Mouse (Mus musculus): ENCODE measurements around the gene Pde4a.

The Pde4a gene

DNA sequence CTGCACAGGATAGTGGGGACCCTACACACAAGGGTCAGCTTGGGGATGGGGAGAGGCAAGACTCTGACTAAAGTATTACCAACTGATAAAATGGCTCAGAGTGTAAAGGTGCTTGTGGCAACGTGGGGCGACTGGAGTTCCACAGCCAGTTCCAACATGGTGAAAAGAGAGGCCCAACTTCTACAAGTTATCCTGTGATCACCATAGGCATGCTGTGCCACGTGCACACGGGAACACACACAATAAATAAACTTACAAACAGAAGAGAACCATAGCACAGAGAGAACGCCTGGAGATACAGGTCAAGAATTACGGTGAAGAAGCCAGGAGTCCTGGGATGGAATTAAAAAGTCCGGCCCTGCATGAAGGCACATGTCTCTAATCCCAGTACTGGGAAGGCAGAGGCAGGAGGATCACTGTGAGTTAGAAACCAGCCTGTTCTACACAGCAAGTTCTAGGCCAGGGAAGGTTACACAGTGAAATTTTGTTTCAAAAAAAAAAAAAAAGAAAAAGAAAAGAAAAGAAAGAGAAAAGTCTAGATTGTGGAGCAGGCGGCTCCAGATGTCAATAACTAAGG lies 16.3 kb upstream of the Pde4a start:
- DNase-seq (ENCODE audit: low spot score): no peak

DNA sequence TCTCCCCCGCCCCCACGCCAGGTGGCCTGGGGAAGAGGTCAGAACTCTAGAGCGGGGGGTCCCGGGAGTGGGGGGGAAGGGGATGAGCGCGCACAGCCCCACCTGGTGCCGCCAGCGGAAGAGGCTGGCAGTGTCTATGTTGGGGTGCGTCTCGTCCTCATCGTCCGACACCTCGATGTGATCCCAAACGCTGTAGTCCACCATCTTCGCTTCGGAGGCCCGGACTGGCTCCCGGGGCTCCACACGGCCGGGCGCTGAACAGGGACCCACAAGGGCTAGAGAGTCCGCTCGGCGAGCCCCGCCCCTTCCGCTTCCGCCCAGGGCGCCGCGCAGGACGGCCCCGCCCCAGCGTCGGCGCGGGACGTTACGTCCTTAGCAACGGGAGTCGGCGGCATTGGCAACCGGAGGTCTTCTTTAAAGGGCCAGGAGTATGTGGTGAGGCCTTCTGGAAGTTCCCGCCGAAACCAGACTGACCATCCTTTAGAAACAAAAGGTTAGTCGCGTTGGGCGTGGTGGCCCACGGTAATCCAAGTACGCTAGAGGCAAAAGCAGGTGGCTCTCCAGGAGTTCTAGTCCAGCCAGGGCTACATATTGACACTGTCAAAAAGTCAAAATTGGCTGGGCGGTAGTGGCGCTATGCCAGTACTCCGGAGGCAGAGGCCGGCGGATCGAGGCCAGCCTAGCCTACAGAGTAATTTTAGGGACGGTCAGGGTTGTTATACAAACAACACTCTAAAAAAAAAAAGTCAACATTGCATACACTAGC lies 15.7 kb upstream of the Pde4a start, which contains the start of gene Cdc37:
Gene Cdc37, minus strand, starts transcription at position 329 of the 766 bp plus-strand sequence.
- DNase-seq (ENCODE audit: low spot score): peak; percentile 86

DNA sequence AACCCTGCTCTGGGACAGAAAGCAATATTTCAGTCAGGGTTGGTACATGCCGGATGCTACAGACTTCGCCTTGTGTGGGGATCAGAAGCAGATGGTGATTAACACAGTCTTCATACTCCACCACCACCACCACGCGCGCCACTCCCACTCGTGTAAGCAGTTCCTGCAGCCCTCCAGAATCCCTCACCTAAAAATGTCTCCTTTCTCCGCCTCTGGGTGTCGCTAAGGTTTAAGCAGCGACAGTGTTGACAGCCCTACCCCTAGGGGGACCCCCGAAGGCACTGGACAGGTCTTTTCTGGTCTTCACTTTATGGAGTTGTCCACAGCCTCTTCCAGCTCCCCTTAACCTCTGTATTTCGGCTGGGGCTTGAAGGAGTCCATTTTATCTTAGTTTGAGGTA lies 12.8 kb upstream of the Pde4a start:
- no peak for DNase-seq (ENCODE audit: low spot score)

DNA sequence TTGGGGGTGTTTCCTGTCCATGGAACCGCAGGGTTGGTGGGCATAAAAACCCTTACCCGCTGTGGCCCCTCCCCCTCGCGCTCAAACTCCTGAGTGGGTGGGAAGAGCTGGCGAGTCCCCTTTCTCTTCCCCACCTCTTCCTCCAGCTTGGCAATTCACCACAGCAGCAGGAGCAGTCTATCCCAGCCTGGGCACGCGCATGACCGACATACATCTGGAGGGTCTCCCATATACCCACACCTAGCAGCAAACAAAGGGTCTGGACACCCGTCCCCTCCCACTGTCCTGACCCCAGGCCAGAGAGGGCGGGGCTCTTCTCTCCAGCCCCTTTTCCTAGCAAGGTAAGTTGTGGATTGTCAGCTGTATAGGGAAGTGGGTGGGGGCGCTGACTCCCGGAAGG lies 12.2 kb upstream of the Pde4a start:
- DNase-seq (ENCODE audit: low spot score): no peak

DNA sequence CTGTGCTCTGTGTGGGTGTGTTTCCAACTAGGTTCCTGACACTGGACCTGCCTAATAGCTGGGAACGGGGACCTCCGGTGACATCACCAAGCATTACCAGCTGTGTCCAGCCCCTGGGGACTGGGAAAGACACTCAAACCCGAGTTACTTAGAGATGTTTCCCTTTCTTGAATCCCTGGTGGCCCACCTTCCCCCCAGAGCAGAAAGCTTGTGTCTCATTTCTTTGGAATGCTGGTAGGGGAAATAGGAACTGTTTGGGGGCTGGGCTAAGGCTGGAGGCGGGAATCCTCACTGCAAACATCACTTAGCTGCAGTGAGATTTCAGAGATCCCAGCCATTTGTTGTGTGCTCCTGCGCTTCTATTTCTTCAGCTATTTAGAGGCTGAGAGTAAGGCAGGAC lies 11.7 kb upstream of the Pde4a start:
- no peak for DNase-seq (ENCODE audit: low spot score)

DNA sequence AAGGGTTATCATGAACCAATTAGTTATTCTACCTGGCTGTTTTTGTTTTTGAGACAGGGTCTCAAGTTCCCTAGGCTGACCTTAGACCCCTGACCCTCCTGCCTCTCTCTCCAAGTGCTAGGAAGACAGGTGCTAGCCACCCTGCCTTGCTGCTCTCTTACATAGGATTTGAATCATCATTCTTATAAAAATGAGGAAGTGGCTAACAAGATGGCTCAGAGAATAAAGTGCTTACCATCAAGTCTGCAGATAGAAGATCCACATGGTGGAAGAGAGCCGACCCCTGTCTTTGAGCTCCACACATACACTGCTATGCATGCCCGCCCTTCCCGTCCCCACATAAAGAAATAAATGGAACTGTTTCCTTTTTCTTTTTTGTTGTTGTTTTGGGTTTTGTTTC lies 10.7 kb upstream of the Pde4a start:
- no peak for DNase-seq (ENCODE audit: low spot score)

DNA sequence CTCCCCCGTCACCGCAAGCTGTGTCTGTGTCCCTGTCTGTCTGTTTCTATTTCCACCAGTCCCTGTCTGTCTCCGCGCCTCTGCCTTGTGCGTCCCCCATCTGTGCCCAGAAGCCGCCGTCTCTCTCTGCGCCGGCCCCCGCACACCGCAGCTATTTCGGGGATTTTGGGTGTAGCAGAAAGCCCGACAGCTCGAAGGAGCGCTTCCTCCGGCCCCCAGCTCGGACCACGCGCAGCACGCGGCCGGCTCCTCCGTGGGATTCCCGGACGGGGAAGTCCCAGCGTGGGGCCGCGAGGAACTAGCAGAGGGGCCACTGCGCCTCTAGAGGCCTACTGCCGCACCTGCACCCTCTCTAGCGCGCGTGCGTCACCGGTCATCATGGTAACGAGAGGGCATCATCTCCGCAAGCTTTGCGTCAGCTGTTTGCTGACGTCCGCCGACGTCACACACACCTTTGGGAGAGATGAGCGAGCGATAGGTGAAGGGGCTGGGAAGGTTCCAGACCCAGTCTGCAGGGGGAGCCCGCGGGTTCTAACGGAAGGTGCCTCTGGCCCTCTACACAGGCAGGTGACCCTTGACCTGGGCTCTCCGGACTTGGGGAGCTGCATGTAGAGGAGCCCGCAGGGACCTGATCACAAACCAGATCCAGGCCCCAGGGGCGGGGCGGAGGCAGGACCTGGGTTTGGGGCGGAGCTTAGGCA lies 4.2 kb upstream of the Pde4a start:
- peak; percentile 80 for DNase-seq (ENCODE audit: low spot score)

DNA sequence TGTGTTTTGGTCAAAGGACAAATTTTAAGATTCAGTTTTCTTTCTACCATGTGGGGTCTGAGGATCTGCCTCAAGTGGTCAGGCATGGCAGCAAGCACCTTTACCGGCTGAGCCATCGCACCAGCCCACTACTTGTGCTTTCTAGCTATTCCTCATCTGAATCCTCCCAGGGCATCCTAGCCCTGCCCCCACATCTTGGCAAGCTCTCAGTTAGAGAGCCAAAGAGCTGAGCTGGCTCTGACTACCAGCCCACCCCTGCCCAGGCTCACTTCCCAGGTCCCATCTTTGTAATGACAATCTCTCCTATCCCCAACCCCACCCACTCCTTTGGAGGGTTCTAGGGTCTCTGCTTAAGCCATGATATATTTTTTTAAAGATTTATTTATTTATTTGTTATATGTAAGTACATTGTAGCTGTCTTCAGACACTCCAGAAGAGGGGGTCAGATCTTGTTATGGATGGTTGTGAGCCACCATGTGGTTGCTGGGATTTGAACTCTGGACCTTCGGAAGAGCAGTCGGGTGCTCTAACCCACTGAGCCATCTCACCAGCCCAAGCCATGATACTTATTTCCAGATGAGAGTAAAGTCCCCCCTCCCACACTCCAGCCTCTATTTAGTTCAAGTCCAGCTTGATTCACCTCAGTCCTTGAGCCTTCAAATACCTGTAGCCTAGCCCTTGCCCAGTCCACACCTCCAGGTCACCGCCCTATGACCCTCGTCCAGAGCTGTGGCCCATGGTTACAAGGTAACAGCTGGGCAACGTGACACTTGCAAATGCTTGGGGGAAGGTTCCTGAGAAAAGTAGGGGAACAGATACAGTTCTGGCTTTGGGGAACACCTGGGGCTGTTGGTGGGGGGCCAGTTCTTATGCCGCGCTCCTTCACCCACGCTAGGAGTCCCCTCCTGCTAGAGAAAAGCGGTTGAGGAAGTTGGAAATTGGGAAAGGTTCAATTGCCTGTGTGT lies 2.1 kb upstream of the Pde4a start:
- no peak for DNase-seq (ENCODE audit: low spot score)

DNA sequence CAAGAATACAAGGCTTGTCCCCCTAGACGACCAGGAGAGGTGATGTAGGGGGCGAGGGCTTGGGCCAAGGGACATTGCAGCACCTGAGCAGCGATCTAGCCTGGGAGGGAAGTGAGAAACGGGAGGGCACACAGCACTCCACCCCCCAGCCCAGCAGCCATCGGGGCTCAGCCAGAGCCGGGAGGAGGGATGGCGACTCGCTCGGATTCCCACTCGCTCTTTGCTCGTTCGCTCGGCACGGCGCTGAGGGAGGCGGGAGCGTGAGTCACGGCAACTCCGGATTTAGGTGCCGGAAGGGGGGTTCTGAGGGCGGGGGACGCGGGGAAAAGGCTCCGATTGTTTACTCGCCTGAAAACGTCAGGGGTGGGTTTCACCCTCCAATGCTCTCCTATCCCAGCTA lies 1.4 kb upstream of the Pde4a start:
- DNase-seq (ENCODE audit: low spot score): no peak

GRCm38 (mm10) chr9:21165952-21166451 lies 488 bp downstream of the Pde4a start:
- DNase-seq (ENCODE audit: low spot score): no peak

DNA sequence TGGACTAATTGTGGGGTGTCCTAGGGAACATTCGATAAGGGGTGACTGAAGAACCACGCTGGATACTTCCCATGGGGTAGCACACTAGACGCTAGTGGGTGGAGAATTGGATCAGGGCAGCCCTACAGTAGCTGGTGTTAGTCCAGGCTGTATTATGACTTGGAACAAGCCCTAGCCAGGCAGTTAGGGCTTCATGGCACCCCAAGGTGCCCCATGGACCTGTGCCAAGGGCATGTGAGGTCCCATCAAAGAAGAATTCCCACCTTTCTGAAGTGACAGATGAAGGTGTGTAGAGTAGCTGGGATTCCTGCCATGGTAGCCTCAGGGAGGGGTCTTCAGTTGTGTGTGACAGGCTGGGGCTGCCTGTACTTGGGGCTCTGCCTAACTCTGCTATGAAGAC lies 1.0 kb downstream of the Pde4a start:
- no peak for DNase-seq (ENCODE audit: low spot score)

GRCm38 (mm10) chr9:21167140-21168097 lies 1.9 kb downstream of the Pde4a start:
- no peak for DNase-seq (ENCODE audit: low spot score)

GRCm38 (mm10) chr9:21168161-21169123 lies 2.9 kb downstream of the Pde4a start:
- DNase-seq (ENCODE audit: low spot score): peak; percentile 63

DNA sequence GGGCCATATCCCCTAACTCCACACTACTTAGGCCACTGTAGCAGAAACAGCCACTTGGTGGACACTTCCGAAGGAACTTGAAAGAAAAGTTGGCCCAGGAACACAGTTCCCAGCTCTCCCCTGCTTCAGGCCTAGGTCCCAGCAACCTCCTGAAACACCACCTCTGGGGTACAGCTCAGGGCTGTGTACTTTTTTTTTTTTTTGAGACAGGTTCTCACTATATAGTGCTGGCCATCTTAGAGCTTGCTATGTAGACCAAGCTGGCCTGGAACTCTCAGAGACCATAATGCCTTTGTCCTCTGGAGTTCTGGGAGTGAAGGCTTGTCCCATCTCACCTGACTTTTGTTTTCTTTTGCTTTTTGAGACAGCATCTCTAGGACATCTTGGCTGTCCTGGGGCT lies 3.6 kb downstream of the Pde4a start:
- DNase-seq (ENCODE audit: low spot score): no peak

- DNase-seq (ENCODE audit: low spot score): no peak
These were observed 6.8 kb downstream of the Pde4a start for GRCm38 (mm10) chr9:21172364-21172763.

- DNase-seq (ENCODE audit: low spot score): no peak
These were observed 14.9 kb downstream of the Pde4a start for GRCm38 (mm10) chr9:21180402-21180801.

GRCm38 (mm10) chr9:21180841-21181240 lies 15.3 kb downstream of the Pde4a start:
- no peak for DNase-seq (ENCODE audit: low spot score)

GRCm38 (mm10) chr9:21181421-21182220 lies 16.1 kb downstream of the Pde4a start:
- DNase-seq (ENCODE audit: low spot score): no peak

DNA sequence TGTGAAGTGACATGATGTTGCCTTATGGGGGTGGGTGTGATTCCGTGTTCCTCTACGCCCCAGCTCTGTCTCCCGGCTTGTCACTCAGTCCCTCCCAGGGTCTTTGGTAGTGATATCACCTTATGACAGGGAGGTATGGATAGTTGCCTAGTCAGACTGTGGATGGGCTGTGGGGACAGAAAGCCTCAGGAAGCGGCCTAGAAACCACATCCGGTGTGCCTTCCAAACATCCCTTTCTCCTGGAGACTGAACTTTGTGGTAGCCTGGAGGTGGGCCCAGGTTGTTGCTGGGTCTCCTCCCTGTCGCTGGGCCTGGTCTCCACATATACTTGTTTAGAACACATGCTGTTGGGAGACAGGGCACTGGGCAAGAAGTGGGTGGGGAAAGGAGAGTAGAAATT lies 17.9 kb downstream of the Pde4a start:
- no peak for DNase-seq (ENCODE audit: low spot score)
